Mouse (Mus musculus) brain, embryonic 14.5 days (tissue): ENCODE measurements around the gene Cyp2e1.
"Not testable (repeated sequence)": the region's sequence is repeated elsewhere in the genome, so short reads cannot be mapped to it uniquely, and the experiment has no call there.

Experiments
- CTCF ChIP-seq: fragments of 200-500 bp; IDR thresholded peaks from 2 replicates; pipeline ENCODE4 v1.5.1; 2012; ENCODE audit warnings: inconsistent platforms, mild to moderate bottlenecking, moderate library complexity, borderline replicate concordance; ENCODE audit not compliant: insufficient read depth, insufficient read length; ENCODE audit errors: extremely low read depth
- POLR2A ChIP-seq: fragments of 200-500 bp; IDR thresholded peaks from 2 replicates; pipeline ENCODE4 v1.6.1; 2012; ENCODE audit warnings: mild to moderate bottlenecking, inconsistent platforms, borderline replicate concordance; ENCODE audit not compliant: poor library complexity, insufficient read depth, insufficient read length, severe bottlenecking; ENCODE audit errors: extremely low read depth

DNA sequence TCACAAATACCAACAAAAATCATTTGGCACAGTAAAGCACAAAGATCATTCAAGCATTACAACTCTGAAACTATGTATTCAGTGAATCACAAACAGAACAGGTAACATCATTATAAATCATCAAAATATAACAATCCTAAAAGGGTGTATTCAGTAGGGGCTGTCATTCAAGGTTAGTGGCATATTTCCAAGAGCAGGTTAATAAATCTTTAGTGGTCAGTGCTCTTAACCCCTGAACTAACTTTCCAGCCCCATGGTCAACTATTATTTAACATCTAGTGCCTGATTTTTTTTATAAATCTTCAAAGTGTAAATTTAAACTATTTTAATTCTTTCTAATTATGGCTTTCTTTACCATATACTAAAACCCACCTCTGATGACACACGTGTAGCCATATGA lies 1.9 kb downstream of the Cyp2e1 start:
- not testable (repeated sequence) for TF ChIP-seq CTCF, POLR2A
